Mouse (Mus musculus): ENCODE results near the gene Msantd1.

Gene Msantd1

DNA sequence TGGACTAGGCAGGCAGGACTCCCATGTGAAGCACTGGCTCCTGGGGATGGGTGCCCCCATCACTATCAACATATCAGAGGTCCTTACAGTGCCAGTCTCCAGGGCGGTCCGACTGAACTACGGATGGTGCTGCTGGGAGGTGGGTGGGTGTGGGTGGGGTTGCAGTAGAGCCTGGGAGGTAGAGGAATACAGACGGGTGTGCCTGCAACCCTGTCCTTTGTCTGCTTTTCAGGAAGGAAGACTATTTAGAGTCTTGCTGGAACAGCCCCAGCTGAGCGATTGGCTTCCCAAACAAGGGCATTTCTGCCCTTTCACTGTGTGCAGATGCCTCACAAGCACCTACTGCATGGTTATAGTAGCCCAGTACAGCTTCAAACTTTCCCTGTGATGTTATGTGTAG, 60.6 kb downstream of the Msantd1 start:
- DNase-seq (ENCODE audit: low spot score in 2 of 2) = no peak

- DNase-seq (ENCODE audit: low spot score in 2 of 2) = no peak
Measured at GRCm38 (mm10) chr5:34972471-34972870, 64.7 kb downstream of the Msantd1 start.
